Mouse (Mus musculus) urinary bladder, postnatal 36 days (tissue): ENCODE measurements at regions not wholly inside any gene's neighbourhood (a gene's known extent, or its start where the extent isn't known, plus 50 kb on each side); places are given as distances from the start of the nearest gene placed in this dataset.
"Not testable (repeated sequence)": the region's sequence is repeated elsewhere in the genome, so short reads cannot be mapped to it uniquely, and the experiment has no call there.

Source experiments
- DNase-seq, 2 experiments: peaks; one replicate each; pipeline ENCODE4 v3.0.0; 2022; ENCODE audit warnings: low spot score in 2 of 2, mixed read lengths in 1 of 2

- DNase-seq, result no peak
Measured at GRCm38 (mm10) chr1:161621291-161621690, 126.8 kb downstream of the Tnfsf18 start.

GRCm38 (mm10) chr1:161614091-161614490 is 119.6 kb downstream of the Tnfsf18 start:
- DNase-seq, result not testable (repeated sequence)

GRCm38 (mm10) chr1:161613658-161614057 is 119.2 kb downstream of the Tnfsf18 start:
- DNase-seq, result not testable (repeated sequence)

GRCm38 (mm10) chr1:161607446-161607845 is 113.0 kb downstream of the Tnfsf18 start:
- DNase-seq, result peak in 1 of 2 experiments; percentile 1

GRCm38 (mm10) chr1:161602150-161602549 is 107.7 kb downstream of the Tnfsf18 start:
- DNase-seq, result no peak

GRCm38 (mm10) chr1:161601167-161601566 is 106.7 kb downstream of the Tnfsf18 start:
- DNase-seq, result no peak

GRCm38 (mm10) chr1:161598167-161598566 is 103.7 kb downstream of the Tnfsf18 start:
- DNase-seq, result no peak

- DNase-seq, result no peak
Measured at GRCm38 (mm10) chr1:161576530-161576929, 82.1 kb downstream of the Tnfsf18 start.

- no peak for DNase-seq
Measured at GRCm38 (mm10) chr1:161575939-161576338, 81.5 kb downstream of the Tnfsf18 start.

- DNase-seq, result no peak
Measured at GRCm38 (mm10) chr1:161575171-161575570, 80.7 kb downstream of the Tnfsf18 start.

- no peak for DNase-seq
Measured at GRCm38 (mm10) chr1:161570762-161571161, 76.3 kb downstream of the Tnfsf18 start.

GRCm38 (mm10) chr1:161567826-161568225 is 73.4 kb downstream of the Tnfsf18 start:
- DNase-seq, result no peak

GRCm38 (mm10) chr1:161560368-161560767 is 65.9 kb downstream of the Tnfsf18 start:
- DNase-seq, result no peak
